In genomic region chr10:79900951-79901410, GRCm38 (mm10) we compare ENCODE assay signal across 8 mouse cellular contexts. TPM values are rescaled to one million over a fixed set of nuclear protein-coding genes. Genes with fewer than 3 reads are reported as not detected.
DNase-seq lines count a peak whose midpoint lies in the region; ATAC-seq lines count a peak whose summit lies in the region.
"Had no signal": no experiment of that assay in that cellular context is flagged by ENCODE, and none has a peak within 500 bp of the region (broad histone marks: within the 10 kb centered on the region; RNA-seq: fewer than 3 reads in every experiment).

No protein-coding gene starts in this region.

- no peak overlapping the region for H3K4me3 ChIP-seq in limb, embryonic 12.5 days (replicated peaks)

- H3K4me1 ChIP-seq in limb, embryonic 12.5 days (replicated peaks), result peaks cover 6% of the 10 kb centered on the region; the same call in 1 of the 2 replicates

- H3K27ac ChIP-seq in limb, embryonic 12.5 days, result no peak overlapping the region

- 36% methylated on average over 2 of the region's 2 CpGs for WGBS in limb, embryonic 12.5 days

- no peaks in the 10 kb centered on the region for H3K9me3 ChIP-seq in limb, embryonic 12.5 days

- H3K4me2 ChIP-seq in limb, embryonic 12.5 days, result no peak overlapping the region

- H3K36me3 ChIP-seq in limb, embryonic 12.5 days, result peaks cover 96% of the 10 kb centered on the region

- peak; percentile 51 to 53 for ATAC-seq in hematopoietic stem cell, adult 5-6 weeks (replicated peaks in 1 of 2; ENCODE audit: insufficient read depth in 1 of 2, low FRiP score in 2 of 2, low TSS enrichment in 1 of 2, low read depth in 1 of 2, poor library complexity in 2 of 2, severe bottlenecking in 2 of 2)
- ATAC-seq in limb, embryonic 12.5 days (ENCODE audit: insufficient number of reproducible peaks, insufficient read depth, low FRiP score, low TSS enrichment, low read depth), result no peak
- no peak for ATAC-seq in erythroid progenitor cell, adult 5-6 weeks (replicated peaks; ENCODE audit: low FRiP score, poor library complexity, severe bottlenecking)

- no peaks in the 10 kb centered on the region for H3K27me3 ChIP-seq in limb, embryonic 12.5 days

- H3K9ac ChIP-seq in limb, embryonic 12.5 days (replicated peaks), result 0 out of 2 replicates have a peak overlapping the region, but pooled peaks have one; percentile 4

- peak; percentile 33 for DNase-seq in 3T3-L1 (ENCODE audit: low read depth, low spot score)
- peak; percentile 48 for DNase-seq in NIH3T3 (ENCODE audit: low read depth)
- DNase-seq in telencephalon, adult 2 months (ENCODE audit: low read depth, low spot score), result peak; percentile 87
- DNase-seq in thymus, postnatal 14 days, result no peak

RNA-seq across cellular contexts. Expression of gene Med16, which starts 7.7 kb away (rescaled TPM):
- 26.8 and 34.2 TPM in 2 replicates for total RNA-seq in hematopoietic stem cell, adult 5-6 weeks (2017)
- polyA plus RNA-seq in limb, embryonic 12.5 days (2016; fragmentation: Nextera tagmentation; extraction: Ambion mirVana), result 50.8 and 53.7 TPM in 2 replicates
- total RNA-seq in erythroid progenitor cell, adult 5-6 weeks (2015; ENCODE audit: low replicate concordance), result 5.9 and 17.7 TPM in 2 replicates
- total RNA-seq in erythroid progenitor cell, adult 5-6 weeks (2017; ENCODE audit: low replicate concordance), result 8.0 and 9.1 TPM in 2 replicates

RNA-seq across cellular contexts. Expression of gene Gm26602, which starts 9.7 kb away (rescaled TPM):
- not detected in 2 replicates for total RNA-seq in hematopoietic stem cell, adult 5-6 weeks (2017)
- 5.5 and 21.1 TPM in 2 replicates for polyA plus RNA-seq in limb, embryonic 12.5 days (2016; fragmentation: Nextera tagmentation; extraction: Ambion mirVana)
- not detected in 2 replicates for total RNA-seq in erythroid progenitor cell, adult 5-6 weeks (2015; ENCODE audit: low replicate concordance)
- 22.8 TPM in 1 of 2 replicates, not detected in the other for total RNA-seq in erythroid progenitor cell, adult 5-6 weeks (2017; ENCODE audit: low replicate concordance)

RNA-seq across cellular contexts. Expression of gene Cfd, which starts 10.3 kb away (rescaled TPM):
- total RNA-seq in hematopoietic stem cell, adult 5-6 weeks (2017), result not detected in 2 replicates
- polyA plus RNA-seq in limb, embryonic 12.5 days (2016; fragmentation: Nextera tagmentation; extraction: Ambion mirVana), result not detected in 2 replicates
- not detected in 2 replicates for total RNA-seq in erythroid progenitor cell, adult 5-6 weeks (2015; ENCODE audit: low replicate concordance)
- total RNA-seq in erythroid progenitor cell, adult 5-6 weeks (2017; ENCODE audit: low replicate concordance), result not detected in 2 replicates
- polyA plus RNA-seq: lung, embryonic 16.5 days had no signal

RNA-seq across cellular contexts. Expression of gene Elane, which starts 14.9 kb away (rescaled TPM):
- 41.4 and 147 TPM in 2 replicates for total RNA-seq in hematopoietic stem cell, adult 5-6 weeks (2017)
- polyA plus RNA-seq in limb, embryonic 12.5 days (2016; fragmentation: Nextera tagmentation; extraction: Ambion mirVana), result not detected in 2 replicates
- 613 and 617 TPM in 2 replicates for total RNA-seq in erythroid progenitor cell, adult 5-6 weeks (2015; ENCODE audit: low replicate concordance)
- total RNA-seq in erythroid progenitor cell, adult 5-6 weeks (2017; ENCODE audit: low replicate concordance), result 146 and 166 TPM in 2 replicates

RNA-seq across cellular contexts. Expression of gene Kiss1r, which starts 15.8 kb away (rescaled TPM):
- total RNA-seq in hematopoietic stem cell, adult 5-6 weeks (2017), result 0.10 and 0.19 TPM in 2 replicates
- polyA plus RNA-seq in limb, embryonic 12.5 days (2016; fragmentation: Nextera tagmentation; extraction: Ambion mirVana), result 1.1 and 1.2 TPM in 2 replicates
- total RNA-seq in erythroid progenitor cell, adult 5-6 weeks (2015; ENCODE audit: low replicate concordance), result not detected in 2 replicates
- not detected in 2 replicates for total RNA-seq in erythroid progenitor cell, adult 5-6 weeks (2017; ENCODE audit: low replicate concordance)

Comparison
In these comparisons a context has a peak if more than half of its experiments do, and no peak if none do; other contexts are left out.
1. ATAC-seq: peak in hematopoietic stem cell, adult 5-6 weeks (2 of 2); none in limb, embryonic 12.5 days (single experiment) and erythroid progenitor cell, adult 5-6 weeks (single experiment).